ENCODE assay signal across 27 mouse cellular contexts in genomic region chr2:61580555-61581080, GRCm38 (mm10).
"Had no signal": no experiment of that assay in that cellular context is flagged by ENCODE, and none has a peak within 500 bp of the region (broad histone marks: within the 10 kb centered on the region; RNA-seq: fewer than 3 reads in every experiment).

No protein-coding gene starts in this region.

- H3K4me2 ChIP-seq: heart, embryonic 12.5 days; hindbrain, embryonic 12.5 days; hindbrain, embryonic 14.5 days; kidney, embryonic 15.5 days; limb, embryonic 13.5 days; limb, embryonic 15.5 days; liver, embryonic 12.5 days had no signal

- H3K4me3 ChIP-seq: heart, adult 2 months; heart, embryonic 10.5 days; heart, embryonic 12.5 days; hindbrain, embryonic 10.5 days; hindbrain, embryonic 12.5 days; kidney, embryonic 15.5 days; limb, embryonic 13.5 days; limb, embryonic 15.5 days; liver, embryonic 12.5 days had no signal

- H3K9me3 ChIP-seq: heart, embryonic 10.5 days; heart, embryonic 12.5 days; hindbrain, embryonic 10.5 days; hindbrain, embryonic 12.5 days; kidney, embryonic 15.5 days; limb, embryonic 13.5 days; limb, embryonic 15.5 days; liver, embryonic 12.5 days had no signal

- H3K9ac ChIP-seq: heart, embryonic 12.5 days; hindbrain, embryonic 12.5 days; hindbrain, embryonic 14.5 days; kidney, embryonic 15.5 days; limb, embryonic 13.5 days; limb, embryonic 15.5 days; liver, embryonic 12.5 days; liver, embryonic 14.5 days had no signal

- ATAC-seq: hindbrain, embryonic 16.5 days; intestine, embryonic 16.5 days; liver, embryonic 12.5 days had no signal

- H3K27ac ChIP-seq: heart, adult 2 months; heart, embryonic 10.5 days; hindbrain, embryonic 10.5 days; hindbrain, embryonic 12.5 days; hindbrain, embryonic 14.5 days; kidney, embryonic 15.5 days; kidney, postnatal 0 days; limb, embryonic 13.5 days; limb, embryonic 15.5 days; liver, embryonic 12.5 days; liver, embryonic 14.5 days had no signal

- DNase-seq: gastrocnemius, postnatal 14 days; gastrocnemius, postnatal 36 days; heart, adult 11 months; heart, adult 2 months; heart, postnatal 10 days; heart, postnatal 4 days; kidney, adult 11 months; kidney, adult 2 months; kidney, adult 9 months; kidney, postnatal 14 days; kidney, postnatal 36 days; layer of hippocampus, adult 9-11 months; layer of hippocampus, postnatal 36 days; left cerebral cortex, postnatal 4 days had no signal

- H3K4me1 ChIP-seq: heart, embryonic 10.5 days; heart, embryonic 12.5 days; hindbrain, embryonic 10.5 days; hindbrain, embryonic 12.5 days; limb, embryonic 15.5 days; liver, embryonic 12.5 days had no signal

- H3K27me3 ChIP-seq: heart, embryonic 12.5 days; hindbrain, embryonic 12.5 days; kidney, embryonic 15.5 days; limb, embryonic 13.5 days; limb, embryonic 15.5 days; liver, embryonic 12.5 days had no signal

- H3K36me3 ChIP-seq: heart, embryonic 10.5 days; heart, embryonic 12.5 days; hindbrain, embryonic 10.5 days; hindbrain, embryonic 12.5 days; kidney, embryonic 15.5 days; limb, embryonic 13.5 days; limb, embryonic 15.5 days; liver, embryonic 12.5 days had no signal
